Mouse (Mus musculus): ENCODE results near the gene 1810030O07Rik.
"Not testable (repeated sequence)": the region's sequence is repeated elsewhere in the genome, so short reads cannot be mapped to it uniquely, and the experiment has no call there.

Gene 1810030O07Rik

GRCm38 (mm10) chrX:12673054-12673775, at the start of gene 1810030O07Rik:
TSS of gene 1810030O07Rik (minus strand) at chrX:12673668.
- DNase-seq, result peak; percentile 86

GRCm38 (mm10) chrX:12716036-12716435, 42.6 kb upstream of the 1810030O07Rik start:
- no peak for DNase-seq

GRCm38 (mm10) chrX:12713796-12714195, 40.3 kb upstream of the 1810030O07Rik start:
- no peak for DNase-seq

- DNase-seq, result no peak
Observed at GRCm38 (mm10) chrX:12686910-12687309, 13.4 kb upstream of the 1810030O07Rik start.

- no peak for DNase-seq
Observed at GRCm38 (mm10) chrX:12686071-12686470, 12.6 kb upstream of the 1810030O07Rik start.

- peak; percentile 60 for DNase-seq
Observed at GRCm38 (mm10) chrX:12677396-12677795, 3.9 kb upstream of the 1810030O07Rik start.

GRCm38 (mm10) chrX:12653879-12654278, 19.6 kb downstream of the 1810030O07Rik start:
- DNase-seq, result no peak

GRCm38 (mm10) chrX:12651906-12652305, 21.6 kb downstream of the 1810030O07Rik start:
- no peak for DNase-seq

GRCm38 (mm10) chrX:12645531-12646304, 27.8 kb downstream of the 1810030O07Rik start:
- DNase-seq, result no peak

- DNase-seq, result no peak
Observed at GRCm38 (mm10) chrX:12644976-12645375, 28.5 kb downstream of the 1810030O07Rik start.

- DNase-seq, result no peak
Observed at GRCm38 (mm10) chrX:12625131-12625530, 48.3 kb downstream of the 1810030O07Rik start.

GRCm38 (mm10) chrX:12612360-12612759, 61.1 kb downstream of the 1810030O07Rik start:
- DNase-seq, result not testable (repeated sequence)

GRCm38 (mm10) chrX:12611211-12611610, 62.3 kb downstream of the 1810030O07Rik start:
- DNase-seq, result no peak

- DNase-seq, result not testable (repeated sequence)
Observed at GRCm38 (mm10) chrX:12610541-12610940, 62.9 kb downstream of the 1810030O07Rik start.
